Mouse (Mus musculus): ENCODE results near the gene Smim23. TPM values are rescaled to one million over a fixed set of nuclear protein-coding genes. Genes with fewer than 3 reads are reported as not detected.

Smim23 gene
- polyA plus RNA-seq (2016; fragmentation: Nextera tagmentation; extraction: Ambion mirVana), result not detected in 2 replicates

DNA sequence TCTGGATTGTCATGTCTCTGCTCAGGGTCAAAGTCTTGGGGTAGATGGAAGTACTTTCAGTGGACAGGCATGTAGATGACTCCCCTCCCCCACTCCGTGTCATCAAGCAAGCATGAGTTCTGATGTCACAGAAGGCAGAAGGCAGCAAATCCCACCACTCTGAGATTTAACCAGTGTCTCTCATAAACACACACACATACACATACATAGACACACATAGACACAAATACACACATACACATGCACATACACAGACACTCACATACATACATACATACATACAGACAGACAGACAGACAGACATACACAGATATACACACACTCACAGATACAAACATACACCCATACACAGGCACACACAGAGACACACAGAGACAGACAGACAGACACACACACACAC is at the start of gene Smim23:
Gene Smim23 (minus strand): TSS at position 101 of the 400 bp plus-strand sequence.
- no peak within 1 kb of the TSS for H3K9ac ChIP-seq
- H3K4me3 ChIP-seq, result no peak within 1 kb of the TSS
- ATAC-seq (ENCODE audit: insufficient number of reproducible peaks, low FRiP score), result no peak
- no peaks in the 10 kb centered on the region for H3K9me3 ChIP-seq (replicated peaks)
- H3K4me1 ChIP-seq (replicated peaks), result peaks cover 14% of the 10 kb centered on the region
- no peaks in the 10 kb centered on the region for H3K36me3 ChIP-seq
- 0 out of 2 replicates have a peak, but pooled peaks cover 5% of the 10 kb centered on the region for H3K27me3 ChIP-seq (replicated peaks)
- H3K4me2 ChIP-seq, result no peak within 1 kb of the TSS
- 75% methylated on average over 1 of the region's 1 CpGs for WGBS
- no peak within 1 kb of the TSS for H3K27ac ChIP-seq (ENCODE audit: poor library complexity, severe bottlenecking)

DNA sequence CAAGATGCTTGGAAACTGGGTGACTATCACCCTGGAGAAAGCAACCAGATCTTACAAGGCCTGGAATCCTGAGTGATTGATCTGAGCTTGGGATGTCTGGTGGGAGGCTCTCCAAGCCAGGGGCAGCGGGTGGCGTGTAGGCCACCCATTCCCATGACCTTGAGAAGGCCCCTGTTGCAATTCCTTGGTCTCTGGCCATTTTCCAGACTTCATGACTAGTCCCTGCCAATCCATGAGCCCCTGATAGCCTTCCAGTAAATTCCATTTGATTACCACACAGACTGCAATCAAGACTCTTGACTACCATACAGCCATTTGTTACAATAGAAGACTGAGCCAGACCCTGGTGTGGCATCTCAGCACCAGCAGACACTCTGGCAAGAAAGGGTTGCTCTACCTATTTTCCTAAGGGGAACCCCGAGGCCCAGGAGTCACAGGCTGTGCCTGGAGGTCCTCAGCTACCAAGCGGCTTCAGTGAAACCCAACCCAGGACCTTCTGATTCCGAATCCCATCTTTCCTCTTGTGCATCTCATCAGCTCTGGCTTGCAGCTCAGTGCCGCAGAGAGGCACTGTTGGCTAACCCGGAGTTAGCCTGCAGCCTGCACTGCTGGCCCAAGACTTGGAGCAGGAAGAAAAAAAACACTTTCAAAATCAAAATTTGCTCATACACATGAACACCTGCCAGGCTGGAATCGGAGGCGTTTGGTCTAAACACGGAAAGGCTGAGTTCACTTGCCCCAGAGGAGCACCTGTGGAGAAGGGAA is 44.4 kb upstream of the Smim23 start:
- Histone ChIP-seq H3K4me1 (replicated peaks) (0 out of 2 replicates have a peak, but pooled peaks cover 3% of the 10 kb centered on the region), H3K36me3 (no peaks in the 10 kb centered on the region), H3K4me2 (no peak overlapping the region), H3K27ac (ENCODE audit: poor library complexity, severe bottlenecking) (no peak overlapping the region), H3K9ac (no peak overlapping the region), H3K9me3 (replicated peaks) (peaks cover 5% of the 10 kb centered on the region), H3K27me3 (replicated peaks) (peaks cover 3% of the 10 kb centered on the region; the same call in 1 of the 2 replicates), H3K4me3 (no peak overlapping the region)
- WGBS, result 82% methylated on average over 10 of the region's 10 CpGs
- ATAC-seq (ENCODE audit: insufficient number of reproducible peaks, low FRiP score), result no peak

DNA sequence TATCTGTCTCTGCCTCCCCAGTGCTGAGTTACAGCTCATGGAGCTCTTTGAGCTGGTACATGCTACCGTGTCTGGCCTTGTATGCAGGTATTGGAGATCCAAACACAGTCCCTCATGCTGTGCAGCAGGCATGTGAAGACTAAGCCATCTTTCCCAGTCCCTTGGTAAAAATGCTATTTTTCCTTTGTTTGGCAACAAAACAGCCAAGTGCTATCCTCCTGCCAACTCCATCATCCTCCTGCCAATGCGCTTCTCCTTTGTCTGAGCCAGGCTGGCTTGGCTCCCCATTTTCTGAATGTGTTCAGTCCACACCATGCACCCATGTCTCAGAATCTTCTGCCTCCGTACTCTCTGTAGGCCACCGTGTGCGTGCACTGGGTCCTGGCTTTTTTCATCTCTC is 40.2 kb upstream of the Smim23 start:
- no peak for ATAC-seq (ENCODE audit: insufficient number of reproducible peaks, low FRiP score)
- Histone ChIP-seq H3K27me3 (replicated peaks) (peaks cover 3% of the 10 kb centered on the region; the same call in 1 of the 2 replicates), H3K4me3 (no peak overlapping the region), H3K9ac (no peak overlapping the region), H3K4me2 (no peak overlapping the region), H3K9me3 (replicated peaks) (no peaks in the 10 kb centered on the region), H3K36me3 (no peaks in the 10 kb centered on the region), H3K4me1 (replicated peaks) (0 out of 2 replicates have a peak, but pooled peaks cover under 1% of the 10 kb centered on the region), H3K27ac (ENCODE audit: poor library complexity, severe bottlenecking) (no peak overlapping the region)
- WGBS, result 80% methylated on average over 5 of the region's 5 CpGs

DNA sequence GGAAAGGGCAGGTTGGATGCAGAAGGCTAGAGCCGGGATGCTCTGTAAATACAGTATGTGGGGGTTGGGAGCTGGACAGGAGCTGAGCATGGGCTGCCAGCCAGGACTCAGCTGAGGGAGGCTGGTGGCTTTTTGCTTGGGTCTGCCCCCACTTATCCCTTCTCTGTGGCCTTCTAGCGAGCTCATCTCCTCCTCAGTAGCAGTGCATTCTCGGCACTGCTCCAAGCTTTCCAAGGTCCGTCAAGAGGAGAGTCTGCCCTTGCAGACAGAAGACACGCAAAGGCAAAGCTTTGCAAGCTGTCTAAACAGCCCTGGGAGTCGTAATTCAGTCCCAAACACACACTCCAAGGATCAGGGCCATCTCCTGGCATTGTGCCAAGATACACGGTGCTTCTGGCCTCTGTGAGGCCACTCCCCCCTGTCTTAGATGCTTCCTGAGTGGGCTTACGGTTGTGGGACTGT is 33.0 kb upstream of the Smim23 start:
- H3K4me2 ChIP-seq, result peak overlapping the region; percentile 24; the same call in 1 of the 2 replicates
- no peak overlapping the region for H3K27ac ChIP-seq (ENCODE audit: poor library complexity, severe bottlenecking)
- H3K4me3 ChIP-seq, result no peak overlapping the region
- H3K9ac ChIP-seq, result no peak overlapping the region
- no peaks in the 10 kb centered on the region for H3K9me3 ChIP-seq (replicated peaks)
- 0 out of 2 replicates have a peak, but pooled peaks have one; percentile 29 for ATAC-seq (ENCODE audit: insufficient number of reproducible peaks, low FRiP score)
- WGBS, result 26% methylated on average over 8 of the region's 8 CpGs
- no peaks in the 10 kb centered on the region for H3K36me3 ChIP-seq
- peaks cover 9% of the 10 kb centered on the region for H3K4me1 ChIP-seq (replicated peaks)
- H3K27me3 ChIP-seq (replicated peaks), result no peaks in the 10 kb centered on the region

DNA sequence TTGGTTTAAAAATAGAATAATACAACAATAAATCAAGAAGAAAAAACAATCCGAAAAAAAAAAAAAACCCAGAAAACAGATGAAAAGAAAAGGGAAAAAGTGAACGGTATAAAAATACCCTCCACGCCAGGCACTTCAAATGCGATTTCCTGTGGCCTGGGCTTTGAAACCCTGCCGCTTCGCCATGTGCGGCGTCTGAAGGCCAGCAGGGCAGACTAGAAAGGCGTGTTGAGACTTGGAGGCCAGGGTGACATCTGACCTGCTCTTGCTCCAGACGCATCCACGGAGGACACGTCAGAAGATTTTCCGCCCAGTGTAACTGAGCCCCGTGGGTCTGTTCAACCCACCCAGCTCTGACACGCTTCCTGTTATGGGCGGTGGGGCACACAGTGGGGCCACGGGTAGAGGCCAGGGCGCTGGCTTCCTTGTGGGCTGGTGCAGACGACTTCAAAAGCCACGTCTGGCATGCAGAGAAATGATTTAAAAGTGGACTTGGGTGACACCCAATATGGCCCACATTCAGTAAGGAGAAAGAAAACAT is 22.3 kb upstream of the Smim23 start:
- no peak overlapping the region for H3K4me3 ChIP-seq
- no peak overlapping the region for H3K4me2 ChIP-seq
- 67% methylated on average over 20 of the region's 20 CpGs for WGBS
- H3K4me1 ChIP-seq (replicated peaks), result no peaks in the 10 kb centered on the region
- no peak for ATAC-seq (ENCODE audit: insufficient number of reproducible peaks, low FRiP score)
- H3K27ac ChIP-seq (ENCODE audit: poor library complexity, severe bottlenecking), result no peak overlapping the region
- no peaks in the 10 kb centered on the region for H3K9me3 ChIP-seq (replicated peaks)
- H3K9ac ChIP-seq, result no peak overlapping the region
- H3K27me3 ChIP-seq (replicated peaks), result no peaks in the 10 kb centered on the region
- H3K36me3 ChIP-seq, result no peaks in the 10 kb centered on the region

DNA sequence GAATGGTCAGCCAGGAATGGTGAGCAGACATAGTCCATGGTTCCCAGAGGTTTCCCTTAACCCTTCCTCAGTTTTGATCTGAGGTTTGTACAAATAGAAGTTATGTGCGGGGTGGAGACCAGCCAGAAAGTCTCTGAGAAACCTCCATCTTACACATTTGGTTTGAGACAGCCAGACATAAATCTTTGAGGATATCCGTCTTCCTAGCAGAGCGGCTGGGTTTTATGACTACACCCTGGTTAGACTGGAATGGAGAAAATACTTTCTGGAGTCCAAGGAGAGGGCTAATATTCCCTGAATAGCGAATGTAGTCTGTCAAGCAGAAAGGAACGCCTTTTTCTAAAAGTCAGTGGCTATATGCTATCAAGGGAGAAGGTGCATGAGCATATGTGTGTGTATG is 16.8 kb upstream of the Smim23 start:
- no peak for ATAC-seq (ENCODE audit: insufficient number of reproducible peaks, low FRiP score)
- H3K27me3 ChIP-seq (replicated peaks), result no peaks in the 10 kb centered on the region; the same call in 1 of the 2 replicates
- WGBS, result 85% methylated on average over 5 of the region's 5 CpGs
- no peak overlapping the region for H3K27ac ChIP-seq (ENCODE audit: poor library complexity, severe bottlenecking)
- no peaks in the 10 kb centered on the region for H3K4me1 ChIP-seq (replicated peaks)
- H3K9ac ChIP-seq, result no peak overlapping the region
- H3K36me3 ChIP-seq, result no peaks in the 10 kb centered on the region
- no peak overlapping the region for H3K4me3 ChIP-seq
- H3K9me3 ChIP-seq (replicated peaks), result no peaks in the 10 kb centered on the region
- H3K4me2 ChIP-seq, result no peak overlapping the region

DNA sequence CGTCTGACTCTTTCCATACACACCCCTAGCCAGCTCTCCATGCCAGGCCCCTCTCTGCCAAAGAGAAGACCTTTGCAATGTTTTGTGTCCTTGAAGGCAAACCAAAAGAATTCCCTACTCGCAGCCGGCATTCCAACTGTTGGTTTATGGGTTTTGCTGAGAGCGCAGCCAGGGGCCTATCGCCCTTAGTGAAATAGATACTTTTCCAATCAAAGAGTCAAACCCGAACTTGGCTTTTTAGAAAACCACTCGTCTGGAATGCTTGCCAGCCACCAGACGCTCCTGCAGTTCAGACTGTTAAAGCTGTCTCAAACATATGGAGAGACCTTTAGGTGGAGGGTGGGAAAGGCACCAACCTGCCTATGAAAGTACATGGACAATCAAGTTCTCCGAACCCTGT is 15.9 kb upstream of the Smim23 start:
- no peak overlapping the region for H3K4me2 ChIP-seq
- WGBS, result 77% methylated on average over 9 of the region's 9 CpGs
- H3K9ac ChIP-seq, result no peak overlapping the region
- ATAC-seq (ENCODE audit: insufficient number of reproducible peaks, low FRiP score), result no peak
- H3K27me3 ChIP-seq (replicated peaks), result no peaks in the 10 kb centered on the region; the same call in 1 of the 2 replicates
- H3K4me3 ChIP-seq, result no peak overlapping the region
- no peaks in the 10 kb centered on the region for H3K9me3 ChIP-seq (replicated peaks)
- H3K4me1 ChIP-seq (replicated peaks), result no peaks in the 10 kb centered on the region
- no peaks in the 10 kb centered on the region for H3K36me3 ChIP-seq
- no peak overlapping the region for H3K27ac ChIP-seq (ENCODE audit: poor library complexity, severe bottlenecking)

DNA sequence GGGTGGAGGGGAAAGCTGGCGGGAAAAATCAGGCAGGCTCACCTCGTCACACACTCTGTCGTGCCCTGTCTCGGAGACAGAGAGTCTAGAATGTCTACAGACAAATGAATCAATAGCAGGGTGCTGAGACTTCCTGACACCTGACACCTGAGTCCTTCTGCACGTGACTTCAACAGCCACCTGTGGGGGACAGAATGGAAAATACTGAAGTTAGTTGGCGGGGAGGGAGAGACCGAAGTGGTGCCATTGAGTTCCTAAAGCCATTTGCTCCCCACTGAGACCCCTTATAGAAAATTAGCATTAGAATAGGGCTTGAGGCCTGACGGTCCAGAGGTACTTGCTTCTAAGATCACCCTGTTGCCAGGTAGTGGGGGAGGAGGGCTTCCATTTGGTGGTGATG is 10.6 kb upstream of the Smim23 start:
- H3K4me1 ChIP-seq (replicated peaks), result no peaks in the 10 kb centered on the region
- 48% methylated on average over 8 of the region's 8 CpGs for WGBS
- H3K9ac ChIP-seq, result no peak overlapping the region
- no peak overlapping the region for H3K4me2 ChIP-seq
- H3K4me3 ChIP-seq, result no peak overlapping the region
- H3K27me3 ChIP-seq (replicated peaks), result peaks cover 3% of the 10 kb centered on the region; the same call in 1 of the 2 replicates
- no peak overlapping the region for H3K27ac ChIP-seq (ENCODE audit: poor library complexity, severe bottlenecking)
- no peaks in the 10 kb centered on the region for H3K36me3 ChIP-seq
- ATAC-seq (ENCODE audit: insufficient number of reproducible peaks, low FRiP score), result no peak
- H3K9me3 ChIP-seq (replicated peaks), result no peaks in the 10 kb centered on the region

DNA sequence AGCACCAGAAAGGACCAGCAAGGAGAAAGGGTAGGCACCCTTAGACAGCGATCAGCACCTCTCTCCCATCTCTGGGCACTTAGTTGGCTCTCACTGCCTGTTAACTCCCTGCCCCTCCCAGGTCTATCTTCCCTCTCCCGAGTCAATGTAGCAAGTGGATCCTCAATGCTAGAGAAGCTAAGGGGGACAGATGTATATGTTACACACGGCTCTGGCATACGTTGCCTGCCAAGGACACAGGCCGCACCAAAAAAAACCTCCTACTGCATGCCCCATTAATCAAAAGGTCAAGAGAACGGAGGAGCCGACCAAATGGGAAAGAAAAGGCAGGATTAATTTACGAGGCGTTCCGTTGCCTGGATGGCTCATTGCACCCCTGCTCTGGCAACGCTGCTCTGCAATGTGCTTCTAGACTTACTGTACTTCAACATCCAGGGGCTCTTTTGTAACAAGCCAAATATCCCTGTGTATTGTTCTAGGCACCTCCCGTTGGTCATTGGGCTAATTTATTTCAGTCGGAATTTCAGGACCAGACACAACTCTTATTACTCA is 10.0 kb upstream of the Smim23 start:
- H3K36me3 ChIP-seq, result no peaks in the 10 kb centered on the region
- no peak overlapping the region for H3K27ac ChIP-seq (ENCODE audit: poor library complexity, severe bottlenecking)
- H3K9ac ChIP-seq, result no peak overlapping the region
- no peaks in the 10 kb centered on the region for H3K9me3 ChIP-seq (replicated peaks)
- peaks cover 2% of the 10 kb centered on the region; the same call in 1 of the 2 replicates for H3K4me1 ChIP-seq (replicated peaks)
- no peak for ATAC-seq (ENCODE audit: insufficient number of reproducible peaks, low FRiP score)
- no peak overlapping the region for H3K4me2 ChIP-seq
- H3K27me3 ChIP-seq (replicated peaks), result peaks cover 3% of the 10 kb centered on the region; the same call in 1 of the 2 replicates
- H3K4me3 ChIP-seq, result no peak overlapping the region
- whole genome bisulfite sequencing, result 59% methylated on average over 13 of the region's 13 CpGs

DNA sequence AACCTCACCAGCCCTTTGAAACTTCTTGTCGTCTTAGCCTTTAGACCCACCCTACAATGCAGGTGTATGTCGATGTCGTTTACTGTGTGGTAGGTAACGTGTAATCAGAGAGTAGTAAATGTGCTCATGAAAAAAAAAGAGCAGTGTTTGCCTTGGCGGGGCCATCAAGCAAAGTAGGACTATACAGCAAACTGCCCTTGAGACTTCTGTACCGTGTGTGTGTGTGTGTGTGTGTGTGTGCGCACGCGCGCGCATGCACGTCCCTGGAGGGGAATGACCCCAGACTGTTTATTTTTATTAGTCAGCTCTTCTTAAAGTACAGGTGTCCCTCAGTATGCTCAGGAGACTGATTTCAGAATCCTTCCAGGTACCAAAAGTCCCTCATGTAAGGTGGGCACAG is 6.8 kb downstream of the Smim23 start:
- no peak overlapping the region for H3K4me2 ChIP-seq
- 90% methylated on average over 12 of the region's 12 CpGs for WGBS
- H3K27me3 ChIP-seq (replicated peaks), result peaks cover 5% of the 10 kb centered on the region; the same call in 1 of the 2 replicates
- H3K9me3 ChIP-seq (replicated peaks), result 0 out of 2 replicates have a peak, but pooled peaks cover 4% of the 10 kb centered on the region
- H3K4me1 ChIP-seq (replicated peaks), result peaks cover 13% of the 10 kb centered on the region
- no peak overlapping the region for H3K4me3 ChIP-seq
- no peaks in the 10 kb centered on the region for H3K36me3 ChIP-seq
- H3K27ac ChIP-seq (ENCODE audit: poor library complexity, severe bottlenecking), result no peak overlapping the region
- ATAC-seq (ENCODE audit: insufficient number of reproducible peaks, low FRiP score), result no peak
- H3K9ac ChIP-seq, result no peak overlapping the region

DNA sequence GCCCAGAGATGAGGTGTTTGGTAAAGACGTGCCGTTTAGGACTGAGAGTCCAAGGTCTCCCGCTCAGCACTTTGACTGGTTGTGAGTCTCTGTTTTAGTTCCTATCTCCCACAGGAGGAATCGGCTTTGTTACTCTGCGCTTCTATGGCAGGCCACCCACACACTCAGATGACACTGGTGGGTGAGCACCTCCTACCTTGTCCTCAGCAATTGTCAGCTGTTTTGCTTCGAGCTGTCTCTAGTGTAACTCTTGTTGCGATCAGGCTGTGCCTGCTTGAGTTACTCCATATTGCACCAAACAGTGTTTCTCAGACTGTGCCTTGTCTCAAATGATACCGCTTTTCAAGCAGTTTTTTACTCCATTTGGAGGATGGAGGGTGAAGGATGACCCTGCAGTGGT is 10.1 kb downstream of the Smim23 start:
- Histone ChIP-seq H3K4me2 (no peak overlapping the region), H3K9ac (no peak overlapping the region), H3K4me1 (replicated peaks) (0 out of 2 replicates have a peak, but pooled peaks cover 2% of the 10 kb centered on the region), H3K36me3 (no peaks in the 10 kb centered on the region), H3K9me3 (replicated peaks) (0 out of 2 replicates have a peak, but pooled peaks cover 4% of the 10 kb centered on the region), H3K4me3 (no peak overlapping the region), H3K27ac (ENCODE audit: poor library complexity, severe bottlenecking) (no peak overlapping the region), H3K27me3 (replicated peaks) (peaks cover 10% of the 10 kb centered on the region; the same call in 1 of the 2 replicates)
- no peak for ATAC-seq (ENCODE audit: insufficient number of reproducible peaks, low FRiP score)
- WGBS, result 84% methylated on average over 8 of the region's 8 CpGs

Data from heart, embryonic 12.5 days (tissue).